Mouse (Mus musculus): ENCODE measurements around the gene Efhd1. TPM values are rescaled to one million over a fixed set of nuclear protein-coding genes. Genes with fewer than 3 reads are reported as not detected.

The Efhd1 gene
- polyA plus RNA-seq, 1 experiment = 1.9 TPM

GRCm38 (mm10) chr1:87301971-87302370 is 37.8 kb downstream of the Efhd1 start:
- H3K9ac ChIP-seq (ENCODE audit: low read depth, poor library complexity, severe bottlenecking) = no peak overlapping the region
- H3K4me1 ChIP-seq (ENCODE audit: control insufficient read depth, insufficient read depth, low read length) = peaks cover 3% of the 10 kb centered on the region
- H3K9me3 ChIP-seq (replicated peaks; ENCODE audit: control insufficient read depth, insufficient read depth, low read length, poor library complexity, severe bottlenecking) = no peaks in the 10 kb centered on the region
- no peaks in the 10 kb centered on the region for H3K36me3 ChIP-seq (ENCODE audit: control insufficient read depth, insufficient read depth, low read length, poor library complexity, severe bottlenecking)
- TF ChIP-seq CTCF (IDR thresholded peaks at IDR 0.05; ENCODE audit: low read depth, low read length) = no peak
- no peak for TF ChIP-seq EP300 (IDR thresholded peaks at IDR 0.05; ENCODE audit: insufficient read depth, low read depth, low read length)
- no peak for TF ChIP-seq POLR2A (IDR thresholded peaks at IDR 0.05; ENCODE audit: insufficient read depth, low read length)
- H3K27ac ChIP-seq (ENCODE audit: insufficient read depth, low read length) = no peak overlapping the region
- H3K27me3 ChIP-seq (ENCODE audit: control insufficient read depth, insufficient read depth, low read length, poor library complexity, severe bottlenecking) = no peaks in the 10 kb centered on the region
- no peak overlapping the region for H3K4me3 ChIP-seq (ENCODE audit: low read depth, low read length)

DNA sequence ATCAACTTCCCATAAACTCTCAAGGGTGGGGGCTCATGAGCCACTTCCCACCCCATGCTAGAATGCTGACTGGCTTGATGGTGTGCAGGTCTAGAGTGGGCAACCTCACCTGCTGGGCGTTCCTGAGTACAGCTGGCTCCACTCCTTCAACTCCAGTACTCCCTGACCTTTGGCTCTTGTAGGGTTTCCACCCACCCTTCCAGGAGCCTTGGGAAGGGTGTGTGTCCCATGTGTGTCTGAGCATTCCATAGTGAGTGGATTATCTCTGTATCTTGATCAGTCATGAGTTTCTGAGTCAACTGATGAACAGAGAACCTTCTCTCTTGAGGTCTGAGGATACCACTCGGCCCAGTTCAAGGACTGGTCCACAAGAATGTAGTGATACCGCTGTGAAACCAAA is 44.8 kb downstream of the Efhd1 start:
- Histone ChIP-seq H3K36me3 (ENCODE audit: control insufficient read depth, insufficient read depth, low read length, poor library complexity, severe bottlenecking) (no peaks in the 10 kb centered on the region), H3K27ac (ENCODE audit: insufficient read depth, low read length) (no peak overlapping the region), H3K9me3 (replicated peaks; ENCODE audit: control insufficient read depth, insufficient read depth, low read length, poor library complexity, severe bottlenecking) (no peaks in the 10 kb centered on the region), H3K27me3 (ENCODE audit: control insufficient read depth, insufficient read depth, low read length, poor library complexity, severe bottlenecking) (no peaks in the 10 kb centered on the region), H3K4me1 (ENCODE audit: control insufficient read depth, insufficient read depth, low read length) (peaks cover 5% of the 10 kb centered on the region), H3K9ac (ENCODE audit: low read depth, poor library complexity, severe bottlenecking) (no peak overlapping the region), H3K4me3 (ENCODE audit: low read depth, low read length) (no peak overlapping the region)
- TF ChIP-seq POLR2A (IDR thresholded peaks at IDR 0.05; ENCODE audit: insufficient read depth, low read length) = no peak
- no peak for TF ChIP-seq EP300 (IDR thresholded peaks at IDR 0.05; ENCODE audit: insufficient read depth, low read depth, low read length)
- no peak for TF ChIP-seq CTCF (IDR thresholded peaks at IDR 0.05; ENCODE audit: low read depth, low read length)

GRCm38 (mm10) chr1:87309621-87310020 is 45.5 kb downstream of the Efhd1 start:
- Histone ChIP-seq H3K9ac (ENCODE audit: low read depth, poor library complexity, severe bottlenecking) (no peak overlapping the region), H3K9me3 (replicated peaks; ENCODE audit: control insufficient read depth, insufficient read depth, low read length, poor library complexity, severe bottlenecking) (no peaks in the 10 kb centered on the region), H3K36me3 (ENCODE audit: control insufficient read depth, insufficient read depth, low read length, poor library complexity, severe bottlenecking) (no peaks in the 10 kb centered on the region), H3K27me3 (ENCODE audit: control insufficient read depth, insufficient read depth, low read length, poor library complexity, severe bottlenecking) (no peaks in the 10 kb centered on the region), H3K4me1 (ENCODE audit: control insufficient read depth, insufficient read depth, low read length) (peaks cover 8% of the 10 kb centered on the region), H3K4me3 (ENCODE audit: low read depth, low read length) (no peak overlapping the region; the same call in 1 of the 2 replicates), H3K27ac (ENCODE audit: insufficient read depth, low read length) (no peak overlapping the region)
- no peak for TF ChIP-seq CTCF (IDR thresholded peaks at IDR 0.05; ENCODE audit: low read depth, low read length)

DNA sequence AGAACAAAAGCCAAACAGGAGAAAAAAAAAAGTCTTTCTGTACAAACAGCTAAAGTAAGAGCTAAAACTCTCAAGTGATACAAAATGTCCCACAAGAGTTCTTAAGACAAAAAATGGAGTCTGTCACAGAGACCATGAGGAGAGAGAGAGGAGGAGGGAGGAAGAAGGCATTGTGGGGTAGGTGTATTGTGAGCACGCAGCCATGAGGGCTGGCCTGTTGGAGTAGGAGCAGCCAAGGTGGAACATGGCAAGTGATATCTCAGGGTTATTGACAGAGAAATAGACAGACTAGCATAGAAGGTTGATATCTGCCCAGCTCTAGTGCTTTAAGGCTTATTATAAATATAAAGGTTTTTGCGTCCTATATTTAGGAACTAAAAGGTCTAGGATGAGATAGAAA is 48.5 kb downstream of the Efhd1 start:
- TF ChIP-seq EP300 (IDR thresholded peaks at IDR 0.05; ENCODE audit: insufficient read depth, low read depth, low read length) (no peak), POLR2A (IDR thresholded peaks at IDR 0.05; ENCODE audit: insufficient read depth, low read length) (no peak), CTCF (IDR thresholded peaks at IDR 0.05; ENCODE audit: low read depth, low read length) (no peak)
- H3K27ac ChIP-seq (ENCODE audit: insufficient read depth, low read length) = peak overlapping the region; percentile 74; the same call in 1 of the 2 replicates
- no peaks in the 10 kb centered on the region for H3K27me3 ChIP-seq (ENCODE audit: control insufficient read depth, insufficient read depth, low read length, poor library complexity, severe bottlenecking)
- no peak overlapping the region for H3K9ac ChIP-seq (ENCODE audit: low read depth, poor library complexity, severe bottlenecking)
- no peaks in the 10 kb centered on the region for H3K9me3 ChIP-seq (replicated peaks; ENCODE audit: control insufficient read depth, insufficient read depth, low read length, poor library complexity, severe bottlenecking)
- H3K36me3 ChIP-seq (ENCODE audit: control insufficient read depth, insufficient read depth, low read length, poor library complexity, severe bottlenecking) = no peaks in the 10 kb centered on the region
- peaks cover 8% of the 10 kb centered on the region for H3K4me1 ChIP-seq (ENCODE audit: control insufficient read depth, insufficient read depth, low read length)
- H3K4me3 ChIP-seq (ENCODE audit: low read depth, low read length) = no peak overlapping the region

DNA sequence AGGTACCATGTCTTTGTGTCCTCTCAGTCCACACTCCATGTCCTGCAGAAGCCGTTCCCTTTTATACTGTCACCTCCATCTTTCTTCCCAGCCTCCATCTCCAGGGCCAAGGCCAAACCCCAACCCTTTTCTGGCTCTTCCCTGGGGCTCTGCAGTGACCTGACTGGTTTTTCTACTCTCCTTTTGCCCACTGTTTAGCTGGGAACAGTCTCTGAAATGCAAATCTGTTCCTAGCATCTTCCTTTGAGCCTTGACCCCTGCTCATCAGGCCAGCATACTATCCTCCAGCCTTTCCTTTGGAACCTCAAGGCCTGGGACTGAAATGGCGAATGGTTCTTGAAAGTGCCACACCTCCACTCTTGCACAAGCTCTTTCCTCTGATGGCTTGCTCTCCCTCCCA is 49.0 kb downstream of the Efhd1 start:
- Histone ChIP-seq H3K36me3 (ENCODE audit: control insufficient read depth, insufficient read depth, low read length, poor library complexity, severe bottlenecking) (no peaks in the 10 kb centered on the region), H3K4me1 (ENCODE audit: control insufficient read depth, insufficient read depth, low read length) (peaks cover 8% of the 10 kb centered on the region), H3K4me3 (ENCODE audit: low read depth, low read length) (no peak overlapping the region), H3K27ac (ENCODE audit: insufficient read depth, low read length) (peak overlapping the region; percentile 92), H3K9me3 (replicated peaks; ENCODE audit: control insufficient read depth, insufficient read depth, low read length, poor library complexity, severe bottlenecking) (no peaks in the 10 kb centered on the region), H3K9ac (ENCODE audit: low read depth, poor library complexity, severe bottlenecking) (no peak overlapping the region), H3K27me3 (ENCODE audit: control insufficient read depth, insufficient read depth, low read length, poor library complexity, severe bottlenecking) (no peaks in the 10 kb centered on the region)
- TF ChIP-seq EP300 (IDR thresholded peaks at IDR 0.05; ENCODE audit: insufficient read depth, low read depth, low read length) = peak; percentile 78
- no peak for TF ChIP-seq CTCF (IDR thresholded peaks at IDR 0.05; ENCODE audit: low read depth, low read length)
- TF ChIP-seq POLR2A (IDR thresholded peaks at IDR 0.05; ENCODE audit: insufficient read depth, low read length) = no peak

DNA sequence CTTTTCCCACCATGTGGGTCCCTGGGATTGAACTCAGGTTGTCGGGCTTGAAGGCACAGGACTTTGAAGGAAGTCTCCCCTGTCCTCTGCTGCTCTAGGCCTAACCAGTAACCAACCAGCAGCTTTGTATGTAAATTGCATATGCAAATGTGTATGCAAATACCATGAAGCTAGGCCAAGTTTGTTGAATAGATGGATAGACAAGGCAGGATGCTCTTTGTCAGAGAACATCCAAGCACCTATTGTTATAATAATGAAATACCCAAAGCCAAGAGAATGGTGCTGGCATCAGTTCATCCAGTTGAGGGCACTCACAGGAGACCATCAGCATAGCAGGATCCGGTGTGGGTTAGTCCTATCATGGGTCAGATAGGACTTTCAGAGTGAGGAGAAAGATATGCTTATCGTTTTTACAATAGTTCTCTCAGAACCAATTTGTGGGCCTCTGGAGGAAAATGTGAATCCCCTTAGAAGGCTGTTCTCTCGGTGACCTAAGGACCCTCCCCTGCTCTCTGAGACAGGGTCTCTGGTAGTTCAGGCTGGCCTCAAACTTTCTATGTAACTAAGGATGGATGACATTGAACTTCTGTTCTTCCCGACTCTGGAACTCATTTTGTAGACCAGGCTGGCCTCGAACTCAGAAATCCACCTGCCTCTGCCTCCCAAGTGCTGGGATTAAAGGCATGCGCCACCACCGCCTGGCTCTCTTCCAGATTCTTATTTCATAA is 49.8 kb downstream of the Efhd1 start:
- H3K27ac ChIP-seq (ENCODE audit: insufficient read depth, low read length) = peak overlapping the region; percentile 92
- H3K9me3 ChIP-seq (replicated peaks; ENCODE audit: control insufficient read depth, insufficient read depth, low read length, poor library complexity, severe bottlenecking) = no peaks in the 10 kb centered on the region
- H3K4me3 ChIP-seq (ENCODE audit: low read depth, low read length) = no peak overlapping the region
- TF ChIP-seq CTCF (IDR thresholded peaks at IDR 0.05; ENCODE audit: low read depth, low read length) = no peak
- TF ChIP-seq POLR2A (IDR thresholded peaks at IDR 0.05; ENCODE audit: insufficient read depth, low read length) = no peak
- no peak for TF ChIP-seq EP300 (IDR thresholded peaks at IDR 0.05; ENCODE audit: insufficient read depth, low read depth, low read length)
- no peaks in the 10 kb centered on the region for H3K36me3 ChIP-seq (ENCODE audit: control insufficient read depth, insufficient read depth, low read length, poor library complexity, severe bottlenecking)
- H3K9ac ChIP-seq (ENCODE audit: low read depth, poor library complexity, severe bottlenecking) = no peak overlapping the region
- no peaks in the 10 kb centered on the region for H3K27me3 ChIP-seq (ENCODE audit: control insufficient read depth, insufficient read depth, low read length, poor library complexity, severe bottlenecking)
- peaks cover 7% of the 10 kb centered on the region for H3K4me1 ChIP-seq (ENCODE audit: control insufficient read depth, insufficient read depth, low read length)

Data from ES-Bruce4 (cell line).